Mouse (Mus musculus): ENCODE measurements at regions not wholly inside any gene's neighbourhood (a gene's known extent, or its start where the extent isn't known, plus 50 kb on each side); places are given as distances from the start of the nearest gene placed in this dataset.
A peak's percentile ranks its signal among the peaks of the same experiment; 100 is the strongest.

- Histone ChIP-seq H3K4me2 (no peak overlapping the region), H3K36me3 (no peaks in the 10 kb centered on the region), H3K9me3 (replicated peaks) (no peaks in the 10 kb centered on the region), H3K4me3 (replicated peaks) (no peak overlapping the region), H3K27me3 (replicated peaks) (no peaks in the 10 kb centered on the region), H3K4me1 (peaks cover 8% of the 10 kb centered on the region; the same call in 1 of the 2 replicates), H3K9ac (replicated peaks) (no peak overlapping the region), H3K27ac (replicated peaks) (no peak overlapping the region)
- no peak for ATAC-seq (ENCODE audit: low FRiP score)
- WGBS: 74% methylated on average over 4 of the region's 4 CpGs
These were observed 93.6 kb upstream of the Med14 start for GRCm38 (mm10) chrX:12855425-12855824.

DNA sequence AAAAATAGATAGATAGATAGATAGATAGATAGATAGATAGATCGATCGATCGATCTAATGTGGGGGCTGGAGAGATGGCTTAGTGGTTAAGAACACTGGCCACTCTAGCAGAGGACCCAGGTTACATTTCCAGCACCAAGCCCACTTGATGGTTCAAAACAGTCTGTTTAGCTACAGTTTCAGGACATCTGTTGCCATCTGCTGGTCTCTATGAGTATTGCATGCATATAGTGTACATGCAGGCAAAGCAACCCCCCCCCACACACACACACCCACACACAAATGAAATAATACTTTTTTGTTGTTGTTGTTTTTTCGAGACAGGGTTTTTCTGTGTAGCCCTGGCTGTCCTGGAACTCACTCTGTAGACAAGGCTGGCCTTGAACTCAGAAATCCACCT, 89.8 kb upstream of the Med14 start:
- Histone ChIP-seq H3K9ac (replicated peaks) (no peak overlapping the region), H3K9me3 (replicated peaks) (no peaks in the 10 kb centered on the region), H3K4me1 (no peaks in the 10 kb centered on the region), H3K36me3 (no peaks in the 10 kb centered on the region), H3K27me3 (replicated peaks) (no peaks in the 10 kb centered on the region), H3K4me2 (no peak overlapping the region), H3K27ac (replicated peaks) (no peak overlapping the region), H3K4me3 (replicated peaks) (no peak overlapping the region)
- WGBS: 75% methylated on average over 4 of the region's 4 CpGs
- no peak for ATAC-seq (ENCODE audit: low FRiP score)

DNA sequence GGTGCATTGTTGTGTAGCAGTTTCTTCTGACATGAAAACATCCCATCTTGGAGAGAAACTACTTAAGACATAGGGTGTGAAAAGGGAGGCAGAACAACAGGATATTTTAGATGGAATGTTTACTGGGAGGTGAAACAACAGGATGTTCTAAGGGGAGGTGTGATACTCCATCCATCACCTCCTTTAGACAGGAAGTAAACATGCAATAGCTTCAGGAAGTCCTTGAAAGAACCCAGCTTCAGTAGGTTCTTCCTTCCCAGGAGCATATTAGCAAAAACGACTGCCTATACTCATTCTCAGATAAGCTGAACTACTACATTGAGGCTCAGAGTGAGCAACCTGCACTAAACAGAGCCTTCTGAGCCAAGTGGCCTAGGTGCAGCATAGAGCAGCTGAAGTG, 82.6 kb upstream of the Med14 start:
- H3K27ac ChIP-seq (replicated peaks): no peak overlapping the region
- no peak overlapping the region for H3K4me3 ChIP-seq (replicated peaks)
- no peak for ATAC-seq (ENCODE audit: low FRiP score)
- 61% methylated on average over 1 of the region's 1 CpGs for WGBS
- H3K4me1 ChIP-seq: 0 out of 2 replicates have a peak, but pooled peaks cover 6% of the 10 kb centered on the region
- H3K36me3 ChIP-seq: no peaks in the 10 kb centered on the region
- no peaks in the 10 kb centered on the region for H3K9me3 ChIP-seq (replicated peaks)
- no peak overlapping the region for H3K4me2 ChIP-seq
- H3K9ac ChIP-seq (replicated peaks): no peak overlapping the region
- H3K27me3 ChIP-seq (replicated peaks): no peaks in the 10 kb centered on the region

DNA sequence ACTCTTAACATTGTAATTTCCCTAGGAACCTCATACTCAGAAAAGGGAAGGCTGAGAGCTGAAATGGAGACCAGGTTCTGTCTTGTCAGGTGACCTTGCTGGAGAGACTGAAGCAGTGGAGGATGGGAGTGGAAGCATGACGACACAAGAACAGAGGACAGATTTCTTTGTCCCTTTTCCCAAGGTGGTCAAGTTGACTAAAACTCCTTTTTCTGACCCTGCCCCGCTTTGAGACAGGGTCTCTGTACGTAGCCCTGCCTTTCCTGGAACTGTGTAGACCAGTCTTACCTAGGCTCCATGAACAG, 79.1 kb upstream of the Med14 start:
- no peak overlapping the region for H3K9ac ChIP-seq (replicated peaks)
- WGBS: 63% methylated on average over 3 of the region's 3 CpGs
- peak; percentile 23; the same call in 1 of the 2 replicates for ATAC-seq (ENCODE audit: low FRiP score)
- H3K4me3 ChIP-seq (replicated peaks): no peak overlapping the region
- peak overlapping the region; percentile 52 for H3K4me2 ChIP-seq
- no peaks in the 10 kb centered on the region for H3K9me3 ChIP-seq (replicated peaks)
- H3K27me3 ChIP-seq (replicated peaks): no peaks in the 10 kb centered on the region
- peak overlapping the region; percentile 91 for H3K27ac ChIP-seq (replicated peaks)
- H3K36me3 ChIP-seq: no peaks in the 10 kb centered on the region
- H3K4me1 ChIP-seq: 0 out of 2 replicates have a peak, but pooled peaks cover 6% of the 10 kb centered on the region

DNA sequence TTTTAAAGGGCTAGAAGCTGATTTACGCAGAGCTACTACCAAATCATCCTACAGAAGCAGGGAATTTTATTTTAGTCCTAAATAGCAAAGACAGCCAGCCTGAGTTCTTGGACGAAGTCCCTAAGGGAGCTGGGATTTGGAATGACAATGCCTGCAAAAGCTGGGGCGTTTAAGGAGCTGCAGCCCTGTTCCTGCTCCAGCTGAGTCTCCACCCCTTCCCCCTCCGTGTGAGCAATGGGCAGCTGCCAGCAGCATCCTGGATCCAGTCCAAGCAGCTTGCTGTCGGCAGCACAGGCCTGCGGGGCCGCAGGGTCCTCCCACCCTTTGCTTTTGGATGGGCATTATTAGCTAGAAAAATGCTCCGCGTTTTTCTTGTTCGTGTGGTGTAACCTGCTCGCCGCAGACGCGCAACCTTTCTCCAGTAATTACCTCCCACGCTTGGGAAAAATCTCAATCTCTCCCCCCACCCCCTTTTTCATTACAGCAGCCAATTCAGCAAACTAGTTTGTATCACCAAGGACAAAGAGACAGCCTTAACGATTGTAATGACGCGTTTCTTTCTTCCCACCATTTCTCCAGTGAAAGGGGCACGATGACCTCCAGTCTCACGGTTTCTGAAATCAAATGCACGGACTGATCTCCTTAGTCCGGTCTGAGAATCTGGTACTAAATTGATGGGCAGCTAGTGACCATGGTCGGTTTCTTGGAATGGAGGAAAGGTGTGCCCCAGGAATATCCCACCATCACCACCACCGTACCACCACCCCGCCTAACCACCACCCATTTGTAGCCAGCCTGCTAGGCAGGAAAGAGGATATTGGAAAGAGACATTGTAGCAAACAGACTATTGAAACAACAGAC, 78.5 kb upstream of the Med14 start:
- H3K9ac ChIP-seq (replicated peaks): peak overlapping the region; percentile 26; the same call in 1 of the 2 replicates
- no peaks in the 10 kb centered on the region for H3K36me3 ChIP-seq
- peak; percentile 94 for ATAC-seq (ENCODE audit: low FRiP score)
- WGBS: 23% methylated on average over 25 of the region's 25 CpGs
- peak overlapping the region; percentile 23 for H3K4me3 ChIP-seq (replicated peaks)
- H3K27me3 ChIP-seq (replicated peaks): no peaks in the 10 kb centered on the region
- 0 out of 2 replicates have a peak, but pooled peaks cover 6% of the 10 kb centered on the region for H3K4me1 ChIP-seq
- peak overlapping the region; percentile 91 for H3K27ac ChIP-seq (replicated peaks)
- peak overlapping the region; percentile 52 for H3K4me2 ChIP-seq
- no peaks in the 10 kb centered on the region for H3K9me3 ChIP-seq (replicated peaks)

GRCm38 (mm10) chrX:12839406-12840159, 77.7 kb upstream of the Med14 start:
- WGBS: 21% methylated on average over 11 of the region's 11 CpGs
- H3K4me1 ChIP-seq: 0 out of 2 replicates have a peak, but pooled peaks cover 6% of the 10 kb centered on the region
- no peaks in the 10 kb centered on the region for H3K36me3 ChIP-seq
- peak overlapping the region; percentile 23 for H3K4me3 ChIP-seq (replicated peaks)
- peak overlapping the region; percentile 52 for H3K4me2 ChIP-seq
- peak overlapping the region; percentile 91 for H3K27ac ChIP-seq (replicated peaks)
- ATAC-seq (ENCODE audit: low FRiP score): peak; percentile 60
- H3K9me3 ChIP-seq (replicated peaks): no peaks in the 10 kb centered on the region
- peak overlapping the region; percentile 26; the same call in 1 of the 2 replicates for H3K9ac ChIP-seq (replicated peaks)
- no peaks in the 10 kb centered on the region for H3K27me3 ChIP-seq (replicated peaks)

DNA sequence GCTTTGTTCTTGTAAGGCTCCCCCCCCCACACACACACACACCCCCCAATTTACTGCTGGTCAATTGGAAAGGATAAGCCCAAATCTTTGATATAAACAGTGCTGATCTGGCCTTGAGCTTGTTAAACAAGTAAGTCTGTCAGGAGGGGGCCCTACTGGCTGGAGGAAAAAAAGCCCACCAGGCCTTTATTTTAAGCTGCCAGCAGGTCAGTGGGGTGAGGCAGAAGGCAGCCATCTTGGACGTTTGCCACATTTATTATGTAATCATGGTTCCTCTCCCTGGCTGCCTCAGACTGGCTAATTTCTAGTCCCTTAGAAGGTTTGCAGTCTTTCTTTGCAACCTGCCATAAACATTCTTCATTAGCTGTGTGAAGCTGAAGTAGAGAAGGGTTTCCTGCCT, 75.9 kb upstream of the Med14 start:
- ATAC-seq (ENCODE audit: low FRiP score): no peak
- Histone ChIP-seq H3K4me1 (0 out of 2 replicates have a peak, but pooled peaks cover 6% of the 10 kb centered on the region), H3K4me3 (replicated peaks) (no peak overlapping the region), H3K36me3 (no peaks in the 10 kb centered on the region), H3K9me3 (replicated peaks) (no peaks in the 10 kb centered on the region), H3K4me2 (no peak overlapping the region), H3K9ac (replicated peaks) (no peak overlapping the region), H3K27ac (replicated peaks) (no peak overlapping the region), H3K27me3 (replicated peaks) (no peaks in the 10 kb centered on the region)
- 9% methylated on average over 1 of the region's 1 CpGs for WGBS

DNA sequence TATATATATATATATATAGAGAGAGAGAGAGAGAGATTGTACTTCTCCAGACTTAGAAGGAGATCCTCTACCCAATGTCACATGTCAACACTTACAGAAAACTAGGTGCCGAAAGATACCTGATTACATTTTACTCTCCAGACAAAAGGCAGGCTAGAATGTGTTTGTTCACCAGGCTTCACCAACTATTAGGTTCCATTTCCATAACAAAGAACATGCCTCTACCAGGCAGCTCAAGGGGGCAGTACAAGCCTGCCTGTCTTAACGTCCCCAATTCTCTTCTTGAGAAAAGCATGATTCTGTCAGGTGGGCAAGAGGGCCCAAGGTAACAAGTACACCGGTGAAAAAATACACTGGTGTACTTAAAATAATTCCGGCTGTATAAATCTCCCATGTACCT, 72.8 kb upstream of the Med14 start:
- Histone ChIP-seq H3K4me2 (no peak overlapping the region), H3K4me1 (no peaks in the 10 kb centered on the region), H3K27ac (replicated peaks) (no peak overlapping the region), H3K27me3 (replicated peaks) (no peaks in the 10 kb centered on the region), H3K4me3 (replicated peaks) (no peak overlapping the region), H3K36me3 (no peaks in the 10 kb centered on the region), H3K9me3 (replicated peaks) (no peaks in the 10 kb centered on the region), H3K9ac (replicated peaks) (no peak overlapping the region)
- WGBS: 54% methylated on average over 4 of the region's 4 CpGs
- no peak for ATAC-seq (ENCODE audit: low FRiP score)

- Histone ChIP-seq H3K4me2 (no peak overlapping the region), H3K9me3 (replicated peaks) (no peaks in the 10 kb centered on the region), H3K27ac (replicated peaks) (no peak overlapping the region), H3K36me3 (no peaks in the 10 kb centered on the region), H3K27me3 (replicated peaks) (no peaks in the 10 kb centered on the region), H3K4me3 (replicated peaks) (no peak overlapping the region), H3K4me1 (no peaks in the 10 kb centered on the region), H3K9ac (replicated peaks) (no peak overlapping the region)
- ATAC-seq (ENCODE audit: low FRiP score): no peak
- WGBS: 87% methylated on average over 2 of the region's 2 CpGs
These were observed 70.8 kb upstream of the Med14 start for GRCm38 (mm10) chrX:12832709-12833108.

- no peak overlapping the region for H3K9ac ChIP-seq (replicated peaks)
- no peak for ATAC-seq (ENCODE audit: low FRiP score)
- no peaks in the 10 kb centered on the region for H3K9me3 ChIP-seq (replicated peaks)
- no peak overlapping the region for H3K27ac ChIP-seq (replicated peaks)
- no peaks in the 10 kb centered on the region for H3K27me3 ChIP-seq (replicated peaks)
- H3K4me2 ChIP-seq: no peak overlapping the region
- no peak overlapping the region for H3K4me3 ChIP-seq (replicated peaks)
- WGBS: 59% methylated on average over 3 of the region's 3 CpGs
- no peaks in the 10 kb centered on the region for H3K36me3 ChIP-seq
- no peaks in the 10 kb centered on the region for H3K4me1 ChIP-seq
These were observed 67.3 kb upstream of the Med14 start for GRCm38 (mm10) chrX:12829165-12829564.

GRCm38 (mm10) chrX:12827299-12827872, 65.5 kb upstream of the Med14 start:
- no peaks in the 10 kb centered on the region for H3K4me1 ChIP-seq
- no peak overlapping the region for H3K9ac ChIP-seq (replicated peaks)
- H3K4me3 ChIP-seq (replicated peaks): no peak overlapping the region
- no peaks in the 10 kb centered on the region for H3K9me3 ChIP-seq (replicated peaks)
- H3K36me3 ChIP-seq: no peaks in the 10 kb centered on the region
- H3K27me3 ChIP-seq (replicated peaks): no peaks in the 10 kb centered on the region
- WGBS: 66% methylated on average over 4 of the region's 4 CpGs
- H3K4me2 ChIP-seq: no peak overlapping the region
- ATAC-seq (ENCODE audit: low FRiP score): no peak
- no peak overlapping the region for H3K27ac ChIP-seq (replicated peaks)
